Mouse (Mus musculus) bone marrow, adult 2 months (tissue): ENCODE measurements at regions not wholly inside any gene's neighbourhood (a gene's known extent, or its start where the extent isn't known, plus 50 kb on each side); places are given as distances from the start of the nearest gene placed in this dataset.

Experiments
- CTCF ChIP-seq: fragments of 200-500 bp; IDR thresholded peaks from 2 replicates; pipeline ENCODE4 v1.5.1; 2011; ENCODE audit warnings: low read length, control low read depth; ENCODE audit not compliant: control insufficient read depth, insufficient read depth
- POLR2A ChIP-seq: fragments of 200-500 bp; IDR thresholded peaks from 2 replicates; pipeline ENCODE4 v1.6.1; 2011; ENCODE audit warnings: low read depth, mild to moderate bottlenecking, control low read depth, low read length, borderline replicate concordance; ENCODE audit not compliant: control insufficient read depth

- TF ChIP-seq CTCF, result no peak
- TF ChIP-seq POLR2A, result no peak
These were observed 205.7 kb upstream of the Hhip start for GRCm38 (mm10) chr8:80263468-80263945.
